Mouse (Mus musculus): ENCODE measurements at regions not wholly inside any gene's neighbourhood (a gene's known extent, or its start where the extent isn't known, plus 50 kb on each side); places are given as distances from the start of the nearest gene placed in this dataset.

GRCm38 (mm10) chr14:98937373-98937772, 56.7 kb downstream of the Rpl36a-ps1 start:
- TF ChIP-seq CTCF (IDR thresholded peaks at IDR 0.05; ENCODE audit: borderline replicate concordance, insufficient read depth, low read length): no peak
- no peak for TF ChIP-seq POLR2A (IDR thresholded peaks at IDR 0.05; ENCODE audit: low read depth, low read length)
